Mouse (Mus musculus): ENCODE measurements around the gene Notch3. TPM values are rescaled to one million over a fixed set of nuclear protein-coding genes. Genes with fewer than 3 reads are reported as not detected.
"Not testable (repeated sequence)": the region's sequence is repeated elsewhere in the genome, so short reads cannot be mapped to it uniquely, and the experiment has no call there.

The Notch3 gene
- polyA plus RNA-seq, 1 experiment = not detected

GRCm38 (mm10) chr17:32123545-32123944 lies 43.1 kb downstream of the Notch3 start:
- TF ChIP-seq GATA1 (IDR thresholded peaks at IDR 0.05; ENCODE audit: low read length) (no peak), TAL1 (IDR thresholded peaks at IDR 0.05; ENCODE audit: low read length) (no peak)
- H3K36me3 ChIP-seq (ENCODE audit: control insufficient read depth) = peaks cover 23% of the 10 kb centered on the region

GRCm38 (mm10) chr17:32122587-32122970 lies 44.1 kb downstream of the Notch3 start:
- Histone ChIP-seq H3K4me3 (replicated peaks) (no peak overlapping the region), H3K27me3 (ENCODE audit: control insufficient read depth) (no peaks in the 10 kb centered on the region), H3K36me3 (ENCODE audit: control insufficient read depth) (peaks cover 24% of the 10 kb centered on the region), H3K4me1 (ENCODE audit: control insufficient read depth) (peaks cover 55% of the 10 kb centered on the region), H3K9me3 (ENCODE audit: control insufficient read depth, low read length) (no peaks in the 10 kb centered on the region)
- TF ChIP-seq GATA1 (IDR thresholded peaks at IDR 0.05; ENCODE audit: low read length) = no peak
- no peak for TF ChIP-seq TAL1 (IDR thresholded peaks at IDR 0.05; ENCODE audit: low read length)

More at GRCm38 (mm10) chr17:32123545-32123944, 43.1 kb downstream of the Notch3 start:
- H3K4me1 ChIP-seq (ENCODE audit: control insufficient read depth) = peaks cover 46% of the 10 kb centered on the region
- no peak overlapping the region for H3K4me3 ChIP-seq (replicated peaks)
- H3K9me3 ChIP-seq (ENCODE audit: control insufficient read depth, low read length) = no peaks in the 10 kb centered on the region
- H3K27me3 ChIP-seq (ENCODE audit: control insufficient read depth) = no peaks in the 10 kb centered on the region

- no peaks in the 10 kb centered on the region for H3K9me3 ChIP-seq (ENCODE audit: control insufficient read depth, low read length)
- TF ChIP-seq TAL1 (IDR thresholded peaks at IDR 0.05; ENCODE audit: low read length) (no peak), GATA1 (IDR thresholded peaks at IDR 0.05; ENCODE audit: low read length) (no peak)
- no peak overlapping the region for H3K4me3 ChIP-seq (replicated peaks)
- peaks cover 30% of the 10 kb centered on the region for H3K36me3 ChIP-seq (ENCODE audit: control insufficient read depth)
- H3K27me3 ChIP-seq (ENCODE audit: control insufficient read depth) = no peaks in the 10 kb centered on the region
- H3K4me1 ChIP-seq (ENCODE audit: control insufficient read depth) = peaks cover 61% of the 10 kb centered on the region
Observed at GRCm38 (mm10) chr17:32121833-32122586, 44.6 kb downstream of the Notch3 start.

- H3K27me3 ChIP-seq (ENCODE audit: control insufficient read depth) = no peaks in the 10 kb centered on the region
- no peak overlapping the region for H3K4me3 ChIP-seq (replicated peaks)
- no peaks in the 10 kb centered on the region for H3K9me3 ChIP-seq (ENCODE audit: control insufficient read depth, low read length)
- TF ChIP-seq GATA1 (IDR thresholded peaks at IDR 0.05; ENCODE audit: low read length) = no peak
- TF ChIP-seq TAL1 (IDR thresholded peaks at IDR 0.05; ENCODE audit: low read length) = no peak
- H3K4me1 ChIP-seq (ENCODE audit: control insufficient read depth) = peaks cover 72% of the 10 kb centered on the region
- peaks cover 39% of the 10 kb centered on the region for H3K36me3 ChIP-seq (ENCODE audit: control insufficient read depth)
Observed at GRCm38 (mm10) chr17:32120771-32121532, 45.7 kb downstream of the Notch3 start.

GRCm38 (mm10) chr17:32119196-32119595 lies 47.5 kb downstream of the Notch3 start:
- TF ChIP-seq TAL1 (IDR thresholded peaks at IDR 0.05; ENCODE audit: low read length) (no peak), GATA1 (IDR thresholded peaks at IDR 0.05; ENCODE audit: low read length) (no peak)
- Histone ChIP-seq H3K9me3 (ENCODE audit: control insufficient read depth, low read length) (no peaks in the 10 kb centered on the region), H3K4me1 (ENCODE audit: control insufficient read depth) (peaks cover 83% of the 10 kb centered on the region), H3K4me3 (replicated peaks) (no peak overlapping the region), H3K36me3 (ENCODE audit: control insufficient read depth) (peaks cover 50% of the 10 kb centered on the region), H3K27me3 (ENCODE audit: control insufficient read depth) (no peaks in the 10 kb centered on the region)

- H3K36me3 ChIP-seq (ENCODE audit: control insufficient read depth) = peaks cover 50% of the 10 kb centered on the region
- peaks cover 86% of the 10 kb centered on the region for H3K4me1 ChIP-seq (ENCODE audit: control insufficient read depth)
- H3K9me3 ChIP-seq (ENCODE audit: control insufficient read depth, low read length) = no peaks in the 10 kb centered on the region
- TF ChIP-seq TAL1 (IDR thresholded peaks at IDR 0.05; ENCODE audit: low read length) (no peak), GATA1 (IDR thresholded peaks at IDR 0.05; ENCODE audit: low read length) (no peak)
- H3K27me3 ChIP-seq (ENCODE audit: control insufficient read depth) = no peaks in the 10 kb centered on the region
- peak overlapping the region; percentile 61 for H3K4me3 ChIP-seq (replicated peaks)
Observed at GRCm38 (mm10) chr17:32118484-32118883, 48.2 kb downstream of the Notch3 start.

- Histone ChIP-seq H3K4me1 (ENCODE audit: control insufficient read depth) (peaks cover 92% of the 10 kb centered on the region), H3K36me3 (ENCODE audit: control insufficient read depth) (peaks cover 50% of the 10 kb centered on the region), H3K4me3 (replicated peaks) (peak overlapping the region; percentile 61)
- not testable (repeated sequence) for H3K9me3 ChIP-seq (ENCODE audit: control insufficient read depth, low read length); H3K27me3 ChIP-seq (ENCODE audit: control insufficient read depth)
Observed at GRCm38 (mm10) chr17:32117872-32118421, 48.7 kb downstream of the Notch3 start.

GRCm38 (mm10) chr17:32117287-32117871 lies 49.3 kb downstream of the Notch3 start:
- no peaks in the 10 kb centered on the region for H3K9me3 ChIP-seq (ENCODE audit: control insufficient read depth, low read length)
- H3K27me3 ChIP-seq (ENCODE audit: control insufficient read depth) = no peaks in the 10 kb centered on the region
- H3K4me1 ChIP-seq (ENCODE audit: control insufficient read depth) = peaks cover 92% of the 10 kb centered on the region
- peaks cover 50% of the 10 kb centered on the region for H3K36me3 ChIP-seq (ENCODE audit: control insufficient read depth)
- peak overlapping the region; percentile 45 for H3K4me3 ChIP-seq (replicated peaks)
- TF ChIP-seq GATA1 (IDR thresholded peaks at IDR 0.05; ENCODE audit: low read length) (no peak), TAL1 (IDR thresholded peaks at IDR 0.05; ENCODE audit: low read length) (no peak)
